Mouse (Mus musculus) adrenal gland, adult 18-20 months (tissue): ENCODE data around the gene Mob3b. TPM values are rescaled to one million over a fixed set of nuclear protein-coding genes. Genes with fewer than 3 reads are reported as not detected.
"Not testable (repeated sequence)": the region's sequence is repeated elsewhere in the genome, so short reads cannot be mapped to it uniquely, and the experiment has no call there.

ENCODE experiments used
- DNase-seq, 2 experiments: peaks; one replicate each; pipeline ENCODE4 v3.0.0; 2021 to 2022; ENCODE audit warnings: low spot score in 2 of 2
- total RNA-seq, 2 experiments: library from RNA; stranded (reverse); gene quantifications; 1 replicate in 1 of 2; 2 replicates in 1 of 2; pipeline ENCODE4 v1.2.3; 2021

The Mob3b gene
- total RNA-seq, 2 experiments from 2014 or later, result 17.4 to 21.1 TPM

- DNase-seq, result no peak
These were observed 251.1 kb downstream of the Mob3b start for GRCm38 (mm10) chr4:34906151-34906550.

GRCm38 (mm10) chr4:34905396-34905795 lies 251.9 kb downstream of the Mob3b start:
- no peak for DNase-seq

GRCm38 (mm10) chr4:34901582-34901981 lies 255.7 kb downstream of the Mob3b start:
- not testable (repeated sequence) for DNase-seq

GRCm38 (mm10) chr4:34901166-34901565 lies 256.1 kb downstream of the Mob3b start:
- DNase-seq, result no peak

- DNase-seq, result no peak
These were observed 257.1 kb downstream of the Mob3b start for GRCm38 (mm10) chr4:34900155-34900554.

GRCm38 (mm10) chr4:34899322-34899721 lies 258.0 kb downstream of the Mob3b start:
- no peak for DNase-seq

Other genes starting within 250 kb of the Mob3b start
- gene Ifnk, start 5.4 kb downstream of the Mob3b start, total RNA-seq, result not detected
- 10 to 100 TPM; 15.6 to 27.4 TPM for gene C9orf72, start 68.7 kb upstream of the Mob3b start, total RNA-seq